Mouse (Mus musculus): Measurements from ENCODE around the gene Nfkbiz. TPM values are rescaled to one million over a fixed set of nuclear protein-coding genes. Genes with fewer than 3 reads are reported as not detected.

Nfkbiz gene
- polyA plus RNA-seq, 1 experiment from 2014 or later: 1.8 TPM

DNA sequence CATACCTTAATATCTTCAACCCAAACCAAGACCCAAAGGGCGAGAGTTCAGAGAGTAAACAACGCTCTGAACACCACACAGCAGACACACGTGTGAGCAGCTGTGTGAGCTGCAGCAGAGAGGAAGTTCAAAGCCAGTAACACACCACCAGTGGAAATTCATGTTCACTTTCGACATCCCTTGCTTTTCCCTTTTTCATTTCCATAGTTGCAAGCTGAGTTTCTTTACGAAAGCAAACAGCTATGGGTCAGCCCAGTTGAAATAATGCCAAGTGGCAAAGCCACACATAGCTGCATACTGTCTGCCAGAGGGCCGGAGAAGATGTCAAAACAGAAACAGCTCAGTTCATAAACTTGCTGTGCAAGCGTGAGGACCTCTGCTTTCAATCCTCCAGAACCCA, 39.9 kb downstream of the Nfkbiz start:
- ATAC-seq (ENCODE audit: low read depth) (no peak), DNase-seq (no peak)
- Histone ChIP-seq H3K4me2 (no peak overlapping the region), H3K9ac (no peak overlapping the region), H3K27me3 (no peaks in the 10 kb centered on the region), H3K27ac (no peak overlapping the region), H3K4me1 (replicated peaks) (no peaks in the 10 kb centered on the region), H3K4me3 (replicated peaks) (no peak overlapping the region), H3K36me3 (no peaks in the 10 kb centered on the region), H3K9me3 (replicated peaks) (no peaks in the 10 kb centered on the region)
- 51% methylated on average over 7 of the region's 7 CpGs for WGBS (ENCODE audit: insufficient replicate concordance)

- no peak for ATAC-seq (ENCODE audit: low read depth)
- H3K4me1 ChIP-seq (replicated peaks): no peaks in the 10 kb centered on the region
- H3K4me2 ChIP-seq: no peak overlapping the region
- H3K4me3 ChIP-seq (replicated peaks): no peak overlapping the region
- no peak overlapping the region for H3K27ac ChIP-seq
- DNase-seq: no peak
- no peaks in the 10 kb centered on the region for H3K36me3 ChIP-seq
- WGBS (ENCODE audit: insufficient replicate concordance): 66% methylated on average over 7 of the region's 7 CpGs
- no peaks in the 10 kb centered on the region for H3K27me3 ChIP-seq
- no peak overlapping the region for H3K9ac ChIP-seq
- H3K9me3 ChIP-seq (replicated peaks): no peaks in the 10 kb centered on the region
These were observed 48.4 kb downstream of the Nfkbiz start for GRCm38 (mm10) chr16:55790326-55790725.

- 38% methylated on average over 1 of the region's 1 CpGs for WGBS (ENCODE audit: insufficient replicate concordance)
- H3K9ac ChIP-seq: no peak overlapping the region
- no peaks in the 10 kb centered on the region for H3K4me1 ChIP-seq (replicated peaks)
- no peak overlapping the region for H3K27ac ChIP-seq
- DNase-seq (no peak), ATAC-seq (ENCODE audit: low read depth) (no peak)
- no peaks in the 10 kb centered on the region for H3K36me3 ChIP-seq
- H3K4me2 ChIP-seq: no peak overlapping the region
- no peaks in the 10 kb centered on the region for H3K9me3 ChIP-seq (replicated peaks)
- no peak overlapping the region for H3K4me3 ChIP-seq (replicated peaks)
- H3K27me3 ChIP-seq: no peaks in the 10 kb centered on the region
These were observed 49.4 kb downstream of the Nfkbiz start for GRCm38 (mm10) chr16:55789291-55789690.

GRCm38 (mm10) chr16:55788671-55789070, 50.0 kb downstream of the Nfkbiz start:
- Histone ChIP-seq H3K9me3 (replicated peaks) (no peaks in the 10 kb centered on the region), H3K27me3 (no peaks in the 10 kb centered on the region), H3K27ac (no peak overlapping the region), H3K4me1 (replicated peaks) (no peaks in the 10 kb centered on the region), H3K4me2 (no peak overlapping the region), H3K4me3 (replicated peaks) (no peak overlapping the region), H3K36me3 (no peaks in the 10 kb centered on the region), H3K9ac (no peak overlapping the region)
- 34% methylated on average over 5 of the region's 5 CpGs for WGBS (ENCODE audit: insufficient replicate concordance)
- ATAC-seq (ENCODE audit: low read depth) (no peak), DNase-seq (no peak)

GRCm38 (mm10) chr16:55787385-55788072, 51.2 kb downstream of the Nfkbiz start:
- 78% methylated on average over 13 of the region's 13 CpGs for WGBS (ENCODE audit: insufficient replicate concordance)
- ATAC-seq (ENCODE audit: low read depth): no peak

DNA sequence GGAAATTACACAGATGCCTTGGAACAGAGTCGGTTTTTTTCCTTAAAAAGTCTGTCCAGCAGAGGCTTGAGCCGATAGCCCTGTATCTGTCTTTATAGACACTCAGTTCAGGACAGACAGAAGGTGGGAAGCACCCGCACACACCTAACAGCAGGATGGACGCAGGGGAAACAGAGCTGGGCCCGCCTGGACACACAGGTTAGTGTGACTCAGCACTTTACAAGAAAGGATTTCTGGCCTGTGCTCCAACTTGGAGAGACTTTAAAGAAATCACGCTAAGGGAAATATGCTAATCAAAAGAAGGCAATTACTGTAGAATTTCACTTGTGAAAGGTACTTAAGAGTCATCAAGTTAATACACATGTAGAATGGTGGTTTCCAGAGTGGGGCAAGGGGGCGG, 54.3 kb downstream of the Nfkbiz start:
- Histone ChIP-seq H3K4me3 (replicated peaks) (no peak overlapping the region), H3K36me3 (no peaks in the 10 kb centered on the region), H3K4me2 (no peak overlapping the region), H3K4me1 (replicated peaks) (no peaks in the 10 kb centered on the region), H3K27ac (no peak overlapping the region), H3K27me3 (no peaks in the 10 kb centered on the region), H3K9me3 (replicated peaks) (no peaks in the 10 kb centered on the region), H3K9ac (no peak overlapping the region)
- WGBS (ENCODE audit: insufficient replicate concordance): 69% methylated on average over 7 of the region's 7 CpGs
- DNase-seq (no peak), ATAC-seq (ENCODE audit: low read depth) (no peak)

More at GRCm38 (mm10) chr16:55787385-55788072, 51.2 kb downstream of the Nfkbiz start:
- no peak for DNase-seq
- H3K9me3 ChIP-seq (replicated peaks): no peaks in the 10 kb centered on the region
- no peaks in the 10 kb centered on the region for H3K4me1 ChIP-seq (replicated peaks)
- H3K27me3 ChIP-seq: no peaks in the 10 kb centered on the region
- no peak overlapping the region for H3K9ac ChIP-seq
- no peak overlapping the region for H3K27ac ChIP-seq
- no peak overlapping the region for H3K4me2 ChIP-seq
- no peak overlapping the region for H3K4me3 ChIP-seq (replicated peaks)
- no peaks in the 10 kb centered on the region for H3K36me3 ChIP-seq

- ATAC-seq (ENCODE audit: low read depth): no peak
- 70% methylated on average over 3 of the region's 3 CpGs for WGBS (ENCODE audit: insufficient replicate concordance)
These were observed 54.8 kb downstream of the Nfkbiz start for GRCm38 (mm10) chr16:55783923-55784322.

DNA sequence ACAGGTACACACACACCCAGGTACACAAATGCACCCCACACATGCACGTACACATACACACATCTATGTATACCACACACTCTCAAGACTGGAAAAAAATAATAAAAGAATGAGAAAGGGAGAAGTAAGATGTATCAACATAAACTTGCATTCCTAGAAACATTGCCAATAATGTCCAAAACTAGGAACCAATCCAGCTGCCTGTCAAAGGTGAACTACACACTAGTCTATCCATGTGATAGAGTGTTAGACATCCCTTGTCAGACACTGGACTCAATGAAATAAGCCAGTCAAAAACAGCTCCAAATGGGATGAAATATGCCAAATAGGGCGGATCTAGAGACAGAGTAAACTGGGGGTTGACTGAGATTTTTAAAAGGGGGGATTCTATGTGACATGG, 55.8 kb downstream of the Nfkbiz start:
- Histone ChIP-seq H3K9me3 (replicated peaks) (no peaks in the 10 kb centered on the region), H3K4me2 (no peak overlapping the region), H3K4me3 (replicated peaks) (no peak overlapping the region), H3K9ac (no peak overlapping the region), H3K4me1 (replicated peaks) (no peaks in the 10 kb centered on the region), H3K27ac (no peak overlapping the region), H3K27me3 (no peaks in the 10 kb centered on the region), H3K36me3 (no peaks in the 10 kb centered on the region)
- no peak for ATAC-seq (ENCODE audit: low read depth)
- DNase-seq: no peak
- 63% methylated on average over 2 of the region's 2 CpGs for WGBS (ENCODE audit: insufficient replicate concordance)

More at GRCm38 (mm10) chr16:55783923-55784322, 54.8 kb downstream of the Nfkbiz start:
- Histone ChIP-seq H3K36me3 (no peaks in the 10 kb centered on the region), H3K27me3 (no peaks in the 10 kb centered on the region), H3K9me3 (replicated peaks) (no peaks in the 10 kb centered on the region), H3K4me2 (no peak overlapping the region), H3K9ac (no peak overlapping the region), H3K4me3 (replicated peaks) (no peak overlapping the region), H3K4me1 (replicated peaks) (no peaks in the 10 kb centered on the region), H3K27ac (no peak overlapping the region)
- no peak for DNase-seq

GRCm38 (mm10) chr16:55781809-55782208, 56.9 kb downstream of the Nfkbiz start:
- no peak overlapping the region for H3K27ac ChIP-seq
- H3K9ac ChIP-seq: no peak overlapping the region
- no peak overlapping the region for H3K4me2 ChIP-seq
- H3K4me3 ChIP-seq (replicated peaks): no peak overlapping the region
- no peaks in the 10 kb centered on the region for H3K36me3 ChIP-seq
- H3K4me1 ChIP-seq (replicated peaks): no peaks in the 10 kb centered on the region
- H3K27me3 ChIP-seq: no peaks in the 10 kb centered on the region
- 44% methylated on average over 5 of the region's 5 CpGs for WGBS (ENCODE audit: insufficient replicate concordance)
- ATAC-seq (ENCODE audit: low read depth): peak; percentile 86
- H3K9me3 ChIP-seq (replicated peaks): no peaks in the 10 kb centered on the region
- DNase-seq: no peak

DNA sequence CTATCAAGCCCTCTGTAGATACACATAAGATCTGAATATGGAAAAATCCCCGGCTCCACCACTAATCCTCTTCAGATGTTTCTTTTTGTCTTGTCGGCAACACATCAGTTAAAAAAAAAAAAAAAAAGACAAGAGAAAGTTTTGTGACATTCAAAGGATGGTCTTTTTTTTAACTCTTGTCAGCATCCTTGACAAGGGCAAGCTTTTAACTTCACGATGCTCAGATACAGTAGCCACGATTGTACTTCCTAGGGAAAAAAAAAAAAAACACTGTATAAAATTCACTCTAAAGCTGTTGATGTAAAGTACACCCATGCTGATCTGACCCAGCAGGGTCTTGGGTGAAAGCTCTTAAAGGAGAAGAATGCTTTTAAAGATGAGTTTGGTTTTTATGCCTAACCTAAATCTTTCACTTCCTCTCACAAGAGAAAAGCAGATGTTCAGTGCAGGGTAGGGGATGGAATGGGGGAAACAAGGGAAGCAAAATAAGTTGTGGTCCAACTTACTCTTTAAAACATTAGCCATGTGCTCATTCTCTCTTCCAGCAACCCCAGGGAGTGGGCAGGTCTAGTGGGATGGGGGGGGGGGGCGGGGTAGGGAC, 57.6 kb downstream of the Nfkbiz start:
- Histone ChIP-seq H3K27me3 (no peaks in the 10 kb centered on the region), H3K4me3 (replicated peaks) (no peak overlapping the region), H3K4me2 (no peak overlapping the region), H3K27ac (no peak overlapping the region), H3K9me3 (replicated peaks) (no peaks in the 10 kb centered on the region), H3K4me1 (replicated peaks) (no peaks in the 10 kb centered on the region), H3K36me3 (no peaks in the 10 kb centered on the region), H3K9ac (no peak overlapping the region)
- WGBS (ENCODE audit: insufficient replicate concordance): 45% methylated on average over 5 of the region's 5 CpGs
- ATAC-seq (ENCODE audit: low read depth): no peak
- no peak for DNase-seq

DNA sequence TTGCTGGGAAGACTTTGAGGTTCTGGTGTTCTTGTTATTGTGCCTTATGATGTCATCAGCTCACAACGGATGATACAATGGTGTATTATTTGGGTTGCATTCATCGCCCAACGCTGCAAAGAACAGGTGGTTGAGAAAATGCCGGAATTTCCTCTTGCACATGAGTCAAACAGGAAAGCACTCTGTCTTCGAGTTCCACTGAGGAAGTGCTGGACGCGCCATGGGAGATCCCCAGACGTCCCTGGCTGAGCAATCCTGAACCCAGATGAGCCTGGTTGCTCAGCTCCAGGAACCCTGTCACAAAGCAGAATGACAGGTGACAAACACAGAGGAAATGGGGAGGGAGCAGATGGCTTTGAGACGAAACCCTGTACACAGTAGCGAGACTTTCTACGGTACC, 62.4 kb downstream of the Nfkbiz start:
- no peaks in the 10 kb centered on the region for H3K27me3 ChIP-seq
- H3K9ac ChIP-seq: no peak overlapping the region
- H3K4me1 ChIP-seq (replicated peaks): no peaks in the 10 kb centered on the region
- no peak for ATAC-seq (ENCODE audit: low read depth)
- no peak overlapping the region for H3K27ac ChIP-seq
- 50% methylated on average over 11 of the region's 11 CpGs for WGBS (ENCODE audit: insufficient replicate concordance)
- no peak overlapping the region for H3K4me3 ChIP-seq (replicated peaks)
- no peaks in the 10 kb centered on the region for H3K36me3 ChIP-seq
- DNase-seq: no peak
- H3K9me3 ChIP-seq (replicated peaks): no peaks in the 10 kb centered on the region
- H3K4me2 ChIP-seq: no peak overlapping the region

DNA sequence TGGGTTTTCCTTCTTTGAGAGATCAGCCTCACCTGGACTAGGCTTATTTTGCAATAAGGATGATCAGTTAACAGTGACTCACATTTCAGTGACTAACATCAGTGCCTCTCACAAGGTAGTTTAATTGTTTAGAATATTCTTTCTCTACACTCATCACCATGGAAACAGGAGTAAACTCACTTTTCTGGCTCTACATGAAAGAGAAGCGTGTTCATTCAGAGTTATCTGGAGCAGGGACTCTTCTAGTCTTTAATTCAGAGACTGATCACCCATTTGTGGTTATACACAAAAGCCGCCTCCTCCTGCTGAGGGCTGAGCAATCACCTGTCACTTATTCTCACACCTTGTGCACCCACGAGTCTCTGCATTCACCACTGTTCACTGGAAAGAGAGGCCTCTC, 68.5 kb downstream of the Nfkbiz start:
- H3K4me1 ChIP-seq (replicated peaks): no peaks in the 10 kb centered on the region
- H3K4me3 ChIP-seq (replicated peaks): no peak overlapping the region
- H3K9ac ChIP-seq: no peak overlapping the region
- WGBS (ENCODE audit: insufficient replicate concordance): 62% methylated on average over 3 of the region's 3 CpGs
- ATAC-seq (ENCODE audit: low read depth) (no peak), DNase-seq (no peak)
- no peaks in the 10 kb centered on the region for H3K9me3 ChIP-seq (replicated peaks)
- H3K27me3 ChIP-seq: no peaks in the 10 kb centered on the region
- H3K36me3 ChIP-seq: no peaks in the 10 kb centered on the region
- no peak overlapping the region for H3K4me2 ChIP-seq
- H3K27ac ChIP-seq: no peak overlapping the region

Measured in liver, embryonic 13.5 days (tissue).